Mouse (Mus musculus) myocyte (in vitro differentiated cells): Measurements from ENCODE around the gene Adora3.

Experiments
- CEBPB ChIP-seq: IDR thresholded peaks from 2 replicates; pipeline ENCODE4 v1.6.1; 2011; ENCODE audit warnings: mild to moderate bottlenecking, moderate library complexity; ENCODE audit not compliant: poor library complexity, insufficient read depth, severe bottlenecking
- MAX ChIP-seq: IDR thresholded peaks from one replicate; pipeline ENCODE4 v1.6.1; 2011; ENCODE audit warnings: low read depth, mild to moderate bottlenecking, control low read depth
- POLR2A ChIP-seq: IDR thresholded peaks from one replicate; pipeline ENCODE4 v1.6.1; 2011; ENCODE audit warnings: low read depth, mild to moderate bottlenecking, control low read depth, moderate library complexity; ENCODE audit not compliant: insufficient read length
- POLR2AphosphoS2 ChIP-seq: IDR thresholded peaks from one replicate; pipeline ENCODE4 v1.6.1; 2011; ENCODE audit warnings: low read depth, control low read depth; ENCODE audit not compliant: insufficient read length
- SRF ChIP-seq: IDR thresholded peaks from one replicate; pipeline ENCODE4 v1.6.1; 2011; ENCODE audit warnings: low read depth; ENCODE audit not compliant: control insufficient read depth, insufficient read length
- USF1 ChIP-seq: IDR thresholded peaks from one replicate; pipeline ENCODE4 v1.6.1; 2011; ENCODE audit warnings: low read depth, mild to moderate bottlenecking, control low read depth, moderate library complexity

DNA sequence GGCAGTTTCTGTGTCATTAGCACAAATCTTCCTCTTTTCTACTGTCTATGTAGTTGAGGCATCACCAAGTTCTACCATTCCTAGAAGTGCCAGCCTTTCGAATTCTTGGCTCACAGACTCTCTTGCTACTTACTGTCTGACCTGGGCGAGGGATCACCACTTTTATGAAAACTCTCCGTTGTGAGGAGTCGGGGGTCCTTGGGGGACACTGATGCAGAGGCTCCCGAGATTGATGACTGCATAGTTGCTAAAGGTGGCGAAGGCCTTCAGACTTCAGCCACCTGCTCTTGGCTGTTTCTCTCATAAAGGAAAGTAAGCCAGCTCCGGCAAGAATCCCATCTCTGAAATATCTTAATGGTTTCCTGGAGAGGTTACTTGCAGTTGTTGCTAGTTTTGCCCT, 11.4 kb downstream of the Adora3 start:
- TF ChIP-seq MAX, result no peak
- no peak for TF ChIP-seq USF1
- no peak for TF ChIP-seq POLR2A
- TF ChIP-seq SRF, result no peak
- TF ChIP-seq POLR2AphosphoS2, result no peak
- TF ChIP-seq CEBPB, result no peak
